Mouse (Mus musculus): ENCODE measurements around the gene Sh3bp1.

Sh3bp1 gene

GRCm38 (mm10) chr15:78947657-78948056 lies 48.1 kb downstream of the Sh3bp1 start, which contains the start of gene Triobp:
Gene Triobp (plus strand): TSS chr15:78947724.
- no peak for DNase-seq (ENCODE audit: low read depth)

- DNase-seq (ENCODE audit: low read depth) = no peak
Measured at GRCm38 (mm10) chr15:78948152-78948725, 48.7 kb downstream of the Sh3bp1 start.

GRCm38 (mm10) chr15:78948883-78949282 lies 49.3 kb downstream of the Sh3bp1 start:
- no peak for DNase-seq (ENCODE audit: low read depth)

- no peak for DNase-seq (ENCODE audit: low read depth)
Measured at GRCm38 (mm10) chr15:78955663-78956062, 56.1 kb downstream of the Sh3bp1 start.

GRCm38 (mm10) chr15:78956351-78956750 lies 56.8 kb downstream of the Sh3bp1 start:
- no peak for DNase-seq (ENCODE audit: low read depth)

- DNase-seq (ENCODE audit: low read depth) = no peak
Measured at GRCm38 (mm10) chr15:78957021-78957420, 57.5 kb downstream of the Sh3bp1 start.

- no peak for DNase-seq (ENCODE audit: low read depth)
Measured at GRCm38 (mm10) chr15:78959537-78959936, 60.0 kb downstream of the Sh3bp1 start.

GRCm38 (mm10) chr15:78960088-78960487 lies 60.5 kb downstream of the Sh3bp1 start:
- DNase-seq (ENCODE audit: low read depth) = no peak

All from c-Kit-positive CD71-negative TER-119-negative erythroid progenitor cells, embryonic 14.5 days (primary cell).